Mouse (Mus musculus): ENCODE data around the gene Scn4a.
"Not testable (repeated sequence)": the region's sequence is repeated elsewhere in the genome, so short reads cannot be mapped to it uniquely, and the experiment has no call there.

Gene Scn4a

DNA sequence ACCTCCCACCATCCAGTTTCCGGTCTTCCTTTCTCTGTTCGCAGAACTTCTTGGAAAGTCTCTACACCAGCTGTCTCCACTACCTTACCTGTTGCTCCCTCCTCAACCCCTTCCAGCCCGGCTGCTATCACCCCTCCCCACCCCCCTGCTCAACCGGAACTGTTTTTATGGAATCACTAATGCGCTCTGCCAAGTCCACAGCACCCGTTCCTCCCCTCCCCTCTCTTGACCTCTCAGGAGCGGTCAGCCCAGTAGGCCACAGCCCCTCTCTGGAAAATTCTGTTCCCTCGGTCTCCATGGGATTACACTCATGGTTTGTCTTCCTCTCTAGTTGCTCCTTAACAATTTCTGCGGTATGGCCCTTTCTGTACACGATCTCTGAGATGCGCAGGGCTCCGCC is at the start of gene Scn4a:
TSS of gene Scn4a (minus strand) at position 101 of the 400 bp plus-strand sequence.
- no peak for DNase-seq (ENCODE audit: low read depth, low spot score)

DNA sequence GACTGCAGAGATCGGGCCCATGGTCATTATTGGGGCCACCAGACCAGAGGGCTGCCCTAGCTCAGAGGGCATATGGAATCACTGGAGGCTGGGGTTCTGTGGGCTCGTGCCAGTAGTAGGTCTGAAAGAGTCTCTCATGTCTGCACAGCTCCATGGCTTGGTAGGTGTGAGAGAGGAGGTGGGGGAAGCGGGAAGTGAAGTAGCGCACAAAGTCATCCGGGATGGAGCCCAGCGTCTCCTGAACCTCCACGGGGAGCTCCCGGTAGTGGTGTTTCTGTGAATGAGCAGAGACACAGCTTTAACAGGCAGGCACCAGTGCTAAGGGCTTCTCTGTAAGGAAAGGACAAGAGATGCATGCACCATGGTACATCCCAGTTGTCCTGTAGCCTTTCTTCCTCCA is 45.4 kb upstream of the Scn4a start:
- no peak for DNase-seq (ENCODE audit: low read depth, low spot score)

DNA sequence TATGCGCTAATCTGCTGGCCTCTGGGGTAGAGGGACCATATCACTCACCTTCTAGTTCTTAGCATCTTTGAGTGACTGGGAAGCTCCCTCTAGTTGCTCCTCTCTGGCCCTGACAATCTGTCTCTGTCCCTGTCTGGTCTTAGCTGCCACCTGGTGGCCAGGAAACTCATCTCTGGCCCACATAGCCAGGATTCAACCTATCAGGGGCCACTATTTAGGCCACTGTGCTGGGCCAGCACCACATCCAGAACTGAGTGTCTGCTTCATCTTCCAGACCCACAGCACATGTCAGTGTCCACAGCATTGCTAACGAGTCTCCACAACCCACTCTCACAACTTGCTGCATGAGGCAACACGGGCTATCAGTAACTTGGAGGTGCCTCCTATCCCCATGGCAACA is 44.6 kb upstream of the Scn4a start:
- DNase-seq (ENCODE audit: low read depth, low spot score) = no peak

DNA sequence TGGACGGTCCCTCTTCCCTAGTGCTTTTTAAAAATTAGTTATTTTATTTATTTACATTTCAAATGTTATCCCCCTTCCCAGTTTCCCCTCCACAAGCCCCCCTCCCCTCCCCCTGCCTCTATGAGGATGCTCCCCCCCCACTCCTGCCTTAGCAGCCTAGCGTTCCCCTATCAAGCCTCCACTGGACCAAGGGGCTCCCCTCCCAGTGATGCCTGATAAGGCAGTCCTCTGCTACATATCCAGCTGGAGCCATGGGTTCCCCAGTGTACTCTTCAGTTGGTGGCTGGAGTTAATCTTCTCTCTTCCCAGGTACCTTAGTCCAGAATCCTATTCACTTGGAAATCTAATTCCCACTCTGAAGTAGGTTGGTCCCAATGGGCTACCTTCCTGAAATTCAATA is 41.0 kb upstream of the Scn4a start:
- not testable (repeated sequence) for DNase-seq (ENCODE audit: low read depth, low spot score)

DNA sequence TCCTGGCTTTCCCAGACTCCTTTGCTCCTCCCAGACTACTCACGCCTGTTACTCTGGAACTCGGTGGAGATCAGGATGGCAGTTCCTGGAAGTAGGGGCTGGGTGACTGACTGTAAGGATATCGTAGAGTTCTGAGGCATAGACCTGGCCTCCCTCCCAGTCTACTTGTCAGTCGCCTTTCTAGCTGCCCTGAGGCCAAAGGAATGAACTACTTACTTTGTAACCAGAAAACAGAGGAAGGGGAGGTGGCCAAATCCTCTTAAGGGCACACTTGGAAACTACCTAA is 40.2 kb upstream of the Scn4a start:
- DNase-seq (ENCODE audit: low read depth, low spot score) = no peak

DNA sequence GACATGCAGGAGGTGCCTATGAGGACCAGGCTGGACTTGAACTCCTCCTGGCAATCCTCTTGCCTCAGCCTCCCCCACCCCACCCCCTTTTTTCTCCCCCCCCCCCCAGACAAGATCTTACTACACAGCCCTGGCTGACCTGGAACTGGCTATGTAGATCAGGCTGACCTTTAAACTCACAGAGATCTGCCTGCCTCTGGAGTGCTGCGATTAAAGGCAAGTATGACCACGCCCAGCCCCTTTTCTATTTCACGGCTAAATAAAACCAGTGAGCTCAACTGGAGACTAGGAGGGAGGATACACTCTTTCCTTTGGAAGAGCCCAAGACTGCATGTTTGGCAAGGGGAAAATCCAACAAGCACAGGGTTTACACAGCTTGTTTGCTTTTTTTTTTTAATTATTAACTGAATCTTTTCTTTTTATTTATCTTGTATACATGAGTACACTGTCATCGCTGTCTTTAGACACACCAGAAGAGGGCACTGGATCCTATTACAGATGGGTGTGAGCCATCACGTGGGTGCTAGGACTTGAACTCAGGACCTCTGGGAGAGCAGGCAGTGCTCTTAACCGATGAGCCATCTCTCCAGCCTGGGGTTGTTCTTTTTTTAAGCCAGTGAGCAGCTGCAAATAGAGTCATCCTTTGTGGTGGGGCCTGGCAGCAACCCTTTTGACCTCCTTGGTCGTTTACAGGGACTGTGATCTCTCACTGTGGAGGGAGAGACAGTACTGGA is 39.7 kb upstream of the Scn4a start:
- no peak for DNase-seq (ENCODE audit: low read depth, low spot score)

DNA sequence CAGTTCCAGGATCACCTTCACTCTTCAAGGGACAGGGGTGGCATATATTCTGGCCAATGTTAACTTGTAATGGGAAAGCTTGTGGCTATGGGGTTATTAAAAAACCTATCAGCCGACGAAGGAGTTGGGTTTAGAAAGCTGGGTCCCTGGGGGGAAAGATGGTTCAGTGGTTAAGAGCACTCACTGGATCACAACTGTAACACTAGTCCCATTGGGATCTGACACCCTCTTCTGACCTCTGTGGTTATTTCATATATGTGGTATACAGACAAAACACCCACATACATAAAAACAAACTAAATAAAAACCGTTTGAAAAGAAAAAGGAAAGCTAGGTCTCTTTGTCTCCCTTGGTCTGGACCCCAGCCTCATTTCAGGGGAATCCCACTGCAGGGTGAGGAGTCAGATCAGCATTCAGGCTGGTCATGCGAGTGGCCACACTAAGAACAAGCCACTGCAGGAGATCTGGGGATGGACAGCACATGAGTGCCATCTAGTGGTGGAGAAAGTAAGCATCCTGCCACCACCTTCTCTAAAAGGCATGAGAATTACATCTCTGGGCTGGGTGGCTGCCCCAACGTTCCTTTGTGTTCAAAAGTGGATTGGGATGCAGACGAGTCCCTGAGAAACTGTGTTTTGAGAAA is 38.6 kb upstream of the Scn4a start:
- DNase-seq (ENCODE audit: low read depth, low spot score) = peak; percentile 47

DNA sequence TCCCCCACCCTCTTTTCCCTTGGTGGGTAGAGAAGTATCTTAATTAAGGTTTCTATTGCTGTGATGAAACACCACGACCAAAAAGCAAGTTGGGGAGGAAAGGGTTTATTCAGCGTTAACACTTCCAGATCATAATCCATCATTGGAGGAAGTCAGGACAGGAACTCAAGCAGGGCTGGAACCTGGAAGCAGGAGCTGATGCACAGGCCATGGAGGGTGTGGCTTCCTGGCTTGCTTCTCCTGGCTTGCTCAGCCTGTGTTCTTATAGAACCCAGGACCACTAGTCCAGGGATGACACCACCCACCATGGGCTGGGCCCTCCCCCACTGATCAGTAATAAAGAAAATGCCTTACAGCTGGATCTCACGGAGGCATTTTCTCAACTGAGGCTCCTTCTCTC is 37.7 kb upstream of the Scn4a start:
- no peak for DNase-seq (ENCODE audit: low read depth, low spot score)

DNA sequence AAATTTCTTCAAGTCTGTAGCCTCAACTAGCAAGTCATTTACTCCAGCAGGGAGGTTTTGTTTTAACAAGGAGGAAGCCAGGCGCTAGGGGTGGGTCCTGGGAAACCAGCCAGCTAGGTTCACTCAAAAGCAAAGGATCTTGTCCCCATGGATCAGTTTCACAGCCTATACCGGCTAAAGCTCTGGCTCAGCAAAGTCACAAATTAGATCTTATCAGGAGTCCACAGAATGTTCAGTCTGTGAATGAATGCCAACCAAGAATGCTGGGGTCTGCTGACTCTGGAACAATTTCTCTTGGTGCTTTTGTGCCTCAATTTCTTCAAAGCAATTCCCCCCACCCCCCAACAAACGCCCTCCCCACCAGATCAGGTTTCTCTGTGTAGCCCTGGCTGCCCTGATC is 36.5 kb upstream of the Scn4a start:
- no peak for DNase-seq (ENCODE audit: low read depth, low spot score)

DNA sequence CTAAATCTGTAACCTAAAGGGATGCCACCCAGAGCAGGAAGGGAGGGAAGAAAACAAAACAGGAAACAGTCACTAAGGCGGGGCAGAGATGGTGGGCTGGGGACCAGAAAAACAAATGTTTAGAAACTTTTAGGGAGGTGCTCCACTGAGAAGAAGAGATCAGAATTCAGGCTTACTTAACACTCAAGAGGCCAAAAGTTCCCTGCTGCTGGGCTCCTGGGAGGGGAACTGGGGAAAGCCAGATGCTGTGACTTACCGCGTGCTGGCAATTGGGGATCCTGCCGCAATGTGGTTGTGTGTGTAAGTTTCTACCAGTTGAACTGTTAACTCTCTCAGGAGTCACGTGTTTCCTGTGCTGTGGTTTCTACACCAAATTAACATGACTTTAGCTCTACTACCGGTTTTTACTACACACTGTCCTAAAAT is 34.7 kb upstream of the Scn4a start, which contains the start of gene Icam2:
TSS of gene Icam2 (minus strand) at position 285 of the 426 bp plus-strand sequence.
- DNase-seq (ENCODE audit: low read depth, low spot score) = no peak

DNA sequence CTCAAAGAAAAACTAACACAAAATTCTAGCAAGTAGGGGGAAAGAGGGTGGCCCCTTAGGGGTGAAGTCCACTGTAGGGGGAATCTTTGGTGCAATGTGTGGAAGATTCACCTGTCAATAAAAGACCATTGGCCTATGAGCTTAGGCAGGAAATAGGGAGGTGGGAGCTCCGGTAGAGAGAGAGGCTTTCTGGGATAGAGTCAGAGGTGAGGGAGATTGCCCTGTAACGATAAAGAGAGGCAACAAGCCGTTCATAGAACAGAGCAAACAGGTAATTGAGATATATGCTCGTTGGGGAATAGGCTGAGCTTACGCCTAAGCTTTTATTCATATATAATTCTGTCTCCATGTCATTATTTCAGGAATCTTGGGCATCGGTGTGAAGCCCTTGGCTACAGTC is 33.9 kb upstream of the Scn4a start:
- DNase-seq (ENCODE audit: low read depth, low spot score) = no peak

DNA sequence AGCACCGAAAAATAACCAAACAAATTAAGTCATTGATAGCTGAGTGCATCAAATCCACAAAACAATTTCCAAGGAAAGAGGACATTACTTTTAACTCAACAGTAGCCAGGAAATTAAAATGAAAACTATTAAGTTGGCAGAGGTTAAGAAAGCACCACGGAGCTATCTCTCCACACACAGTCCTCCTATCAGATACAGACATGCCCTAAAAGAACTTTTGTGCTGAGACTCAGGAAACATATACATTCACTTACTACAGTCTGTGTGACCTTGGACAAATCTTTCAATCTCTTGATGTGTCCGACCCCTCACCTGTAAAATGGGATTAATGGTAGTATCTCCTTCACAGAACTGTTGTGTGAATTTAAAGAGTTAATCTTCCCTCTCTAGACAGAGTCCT is 33.3 kb upstream of the Scn4a start:
- DNase-seq (ENCODE audit: low read depth, low spot score) = no peak

DNA sequence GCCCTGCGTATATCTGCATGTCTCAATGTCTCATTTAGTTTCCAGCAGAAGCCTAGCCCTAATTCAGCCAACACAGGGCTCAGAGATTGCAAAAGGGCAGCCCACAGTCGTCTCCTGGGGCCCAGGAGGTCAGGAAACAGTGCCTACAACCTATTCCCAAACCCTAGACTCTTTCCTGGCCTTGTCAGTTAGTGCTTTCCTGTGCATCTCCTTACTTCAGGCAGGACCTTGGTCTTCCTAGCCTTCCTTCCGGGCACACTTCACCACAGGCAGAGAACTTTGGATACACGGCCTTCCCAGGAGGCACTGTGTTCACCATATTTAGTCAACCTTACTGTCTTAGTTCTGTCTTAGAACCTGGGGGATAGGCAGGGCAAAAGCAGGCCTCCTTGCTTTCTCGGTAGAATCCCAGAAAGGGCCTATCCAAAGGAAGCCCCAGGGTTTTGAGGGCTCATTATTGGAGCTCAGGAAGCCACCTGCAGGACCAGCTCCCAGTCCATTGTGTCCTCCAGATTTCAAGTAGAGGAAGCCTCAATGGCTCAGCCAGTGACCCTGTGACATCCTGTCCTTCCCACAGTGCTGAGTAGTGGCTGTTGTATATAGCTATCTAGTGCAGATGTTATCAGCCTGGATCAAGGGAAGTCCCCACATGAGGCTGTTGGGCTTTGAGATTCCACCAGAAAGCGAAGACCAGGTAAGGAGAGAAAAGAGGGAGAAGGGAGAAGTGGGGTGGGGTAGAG is 30.1 kb upstream of the Scn4a start:
- no peak for DNase-seq (ENCODE audit: low read depth, low spot score)

DNA sequence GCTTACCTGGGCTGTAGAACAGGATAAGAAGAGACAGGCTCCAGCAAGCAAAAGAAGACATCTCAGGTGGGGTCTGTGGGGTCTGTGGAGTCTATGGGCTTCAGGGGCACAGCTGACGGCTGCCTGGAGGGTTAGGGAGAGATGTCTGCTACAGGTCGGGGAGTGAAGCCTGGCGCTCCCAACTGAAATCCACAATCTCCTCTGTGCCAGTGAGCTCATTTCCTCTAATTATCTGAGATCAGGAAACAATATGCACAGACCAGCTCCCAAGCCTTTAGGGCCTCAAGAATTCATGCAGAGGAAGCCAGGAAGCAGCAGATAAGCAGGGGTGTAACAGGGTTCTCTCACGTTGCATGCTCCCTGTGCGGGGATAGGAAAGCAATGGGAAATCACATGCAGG is 29.3 kb upstream of the Scn4a start:
- no peak for DNase-seq (ENCODE audit: low read depth, low spot score)

DNA sequence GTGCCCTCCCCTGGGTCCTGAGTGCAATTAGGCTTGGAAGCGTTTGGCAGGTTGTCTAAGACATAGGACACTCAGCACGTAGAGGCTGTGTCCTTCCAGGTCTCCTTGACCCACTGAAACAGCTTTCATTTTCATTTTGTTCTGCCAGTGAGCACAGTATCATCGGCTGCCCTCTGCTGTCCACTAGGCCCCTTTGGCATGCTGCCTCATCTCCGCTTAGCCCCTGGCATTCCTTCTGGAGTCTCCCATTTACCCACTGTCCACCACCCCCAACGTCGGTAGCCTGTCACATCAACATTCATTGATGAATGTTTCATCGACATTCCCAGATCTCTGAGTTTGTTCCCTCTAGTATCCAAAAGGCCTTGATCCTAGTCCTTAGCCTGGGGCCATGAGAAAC is 28.8 kb upstream of the Scn4a start:
- DNase-seq (ENCODE audit: low read depth, low spot score) = no peak

DNA sequence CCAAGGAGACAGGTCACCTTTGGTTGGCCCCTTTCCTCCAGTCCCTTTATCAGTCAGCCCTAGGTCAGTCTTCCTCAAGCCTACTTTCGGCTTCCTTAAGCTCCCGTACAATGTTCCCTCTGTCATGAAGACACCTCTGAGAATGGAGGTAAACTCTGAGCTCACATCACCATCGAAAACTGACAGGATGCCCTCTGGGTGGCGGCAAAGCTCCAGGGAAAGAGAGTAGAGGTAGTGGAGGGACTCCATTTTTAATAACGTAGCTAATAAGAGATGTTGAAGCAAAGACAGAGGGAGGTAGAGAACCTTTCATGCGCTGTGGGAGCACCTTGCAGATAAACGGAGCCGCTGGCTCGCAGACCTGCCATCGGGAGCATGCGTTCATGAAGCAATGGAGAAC is 27.9 kb upstream of the Scn4a start:
- DNase-seq (ENCODE audit: low read depth, low spot score) = no peak

DNA sequence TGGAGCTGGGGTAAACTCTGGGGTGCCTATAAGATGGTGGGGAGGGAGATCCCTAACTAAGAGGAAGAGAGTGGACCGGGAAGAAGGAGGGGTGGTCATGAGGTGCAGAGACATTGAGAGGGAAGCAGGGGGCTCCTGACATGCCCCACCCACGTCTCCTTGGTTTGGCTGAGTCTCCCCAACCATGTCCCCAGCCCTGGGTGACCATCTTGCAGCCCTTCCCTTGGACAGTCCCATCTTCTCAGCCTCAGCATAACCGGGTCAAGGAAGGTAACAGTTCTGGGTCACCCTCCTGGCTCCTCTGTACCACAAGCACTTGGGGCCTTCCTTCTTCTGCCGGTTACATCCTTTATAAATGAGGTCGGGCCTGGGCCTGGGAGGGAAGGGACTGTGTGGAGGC is 21.9 kb upstream of the Scn4a start:
- DNase-seq (ENCODE audit: low read depth, low spot score) = no peak

DNA sequence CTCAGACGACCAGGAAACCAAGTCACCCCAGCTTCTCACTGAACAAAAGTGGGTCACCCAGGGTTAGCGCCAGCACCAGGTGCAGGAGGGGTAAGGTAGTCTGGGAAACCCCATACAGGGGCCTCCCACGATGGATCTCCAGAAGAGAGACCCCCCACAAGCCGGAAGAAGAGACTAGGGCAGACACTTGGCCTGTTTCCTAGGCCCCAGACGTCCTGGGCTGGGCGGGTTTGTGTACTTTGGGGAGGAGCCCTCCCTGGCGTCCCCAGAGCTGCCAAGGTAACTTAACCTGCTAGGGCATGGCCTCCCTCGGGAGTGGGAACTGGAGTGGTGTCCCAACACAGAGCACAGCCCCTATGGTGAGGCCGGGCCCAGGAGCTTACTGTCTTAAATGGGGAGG is 21.5 kb upstream of the Scn4a start:
- DNase-seq (ENCODE audit: low read depth, low spot score) = no peak

DNA sequence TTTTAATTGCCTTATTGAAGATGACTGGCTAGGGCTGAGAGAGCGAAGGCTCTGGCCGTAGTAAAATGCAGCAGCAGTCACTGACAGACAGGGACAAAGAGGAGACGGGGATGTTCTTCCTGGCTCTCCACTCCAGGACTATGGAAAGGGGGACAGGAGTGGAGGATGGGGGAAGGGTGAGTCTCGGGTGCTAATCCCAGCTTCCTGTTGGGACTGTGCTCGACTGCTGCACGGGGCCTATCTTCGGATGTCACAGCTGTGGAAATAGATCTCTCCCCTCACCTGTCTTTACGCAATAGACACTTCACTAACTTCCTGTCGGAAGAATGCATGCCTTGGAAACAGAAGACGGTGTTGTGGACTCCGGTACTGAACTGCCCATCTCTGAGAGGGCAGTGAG is 20.9 kb upstream of the Scn4a start:
- no peak for DNase-seq (ENCODE audit: low read depth, low spot score)

DNA sequence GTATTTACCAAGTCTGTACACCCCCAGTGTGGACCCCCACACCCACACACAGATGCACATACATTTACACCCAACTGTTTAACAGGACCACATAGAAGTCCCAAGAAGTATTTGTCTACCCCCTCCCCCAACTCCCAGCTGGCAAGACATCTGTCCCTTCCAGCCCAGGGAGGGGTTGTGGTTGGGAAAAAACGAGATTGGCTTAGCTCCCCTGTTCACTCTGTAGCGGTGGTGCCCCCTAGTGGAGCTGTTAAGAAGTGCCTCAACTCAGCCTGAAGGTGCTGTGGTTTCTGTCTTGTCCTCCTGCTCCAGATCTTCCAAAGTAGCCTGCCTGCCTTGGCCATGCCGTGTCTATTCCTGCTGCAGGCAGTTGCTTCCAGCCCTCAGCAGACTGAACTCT is 13.2 kb upstream of the Scn4a start:
- DNase-seq (ENCODE audit: low read depth, low spot score) = peak; percentile 31

DNA sequence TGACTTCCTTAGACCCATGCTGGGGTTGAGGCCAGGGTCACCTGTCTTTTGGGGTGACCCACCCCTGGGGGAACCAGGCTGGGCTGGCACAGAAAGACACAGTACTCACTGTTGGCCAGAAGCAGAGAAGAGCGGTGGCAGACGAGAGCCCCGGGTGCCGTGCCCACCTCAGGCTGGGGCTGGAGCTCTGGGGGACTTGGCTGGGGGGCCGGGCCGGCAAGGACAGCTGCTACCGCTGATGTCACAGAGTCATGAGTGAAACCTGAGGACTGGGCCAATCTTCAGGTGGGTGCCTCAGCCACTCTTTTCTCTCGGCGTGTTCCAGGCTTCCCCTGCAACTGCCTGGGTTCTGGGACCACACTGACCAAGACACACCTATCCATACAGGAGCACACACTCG is 12.3 kb upstream of the Scn4a start, which contains the start of gene Prr29:
TSS of gene Prr29 (plus strand) at position 107 of the 400 bp plus-strand sequence.
- DNase-seq (ENCODE audit: low read depth, low spot score) = no peak

DNA sequence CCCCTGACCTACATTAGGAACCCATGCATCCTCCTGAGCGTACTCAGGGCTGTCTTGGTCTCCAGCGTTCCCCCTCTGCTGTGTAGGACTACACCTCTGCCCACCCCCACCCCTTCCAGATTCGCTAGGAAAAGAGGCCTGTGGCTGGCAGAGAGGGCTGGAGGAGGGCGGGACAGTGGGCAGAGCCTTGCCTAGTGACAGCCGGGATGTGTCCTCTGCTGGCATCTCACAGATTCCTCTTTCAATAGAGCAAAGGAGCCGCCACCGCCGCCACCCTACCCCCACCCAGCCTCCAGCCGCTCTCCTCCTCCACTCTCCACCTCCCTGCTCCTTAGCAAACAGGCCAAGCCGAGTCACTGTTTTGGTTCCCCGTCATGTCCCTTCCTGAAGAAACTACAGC is 11.6 kb upstream of the Scn4a start:
- peak; percentile 4 for DNase-seq (ENCODE audit: low read depth, low spot score)

DNA sequence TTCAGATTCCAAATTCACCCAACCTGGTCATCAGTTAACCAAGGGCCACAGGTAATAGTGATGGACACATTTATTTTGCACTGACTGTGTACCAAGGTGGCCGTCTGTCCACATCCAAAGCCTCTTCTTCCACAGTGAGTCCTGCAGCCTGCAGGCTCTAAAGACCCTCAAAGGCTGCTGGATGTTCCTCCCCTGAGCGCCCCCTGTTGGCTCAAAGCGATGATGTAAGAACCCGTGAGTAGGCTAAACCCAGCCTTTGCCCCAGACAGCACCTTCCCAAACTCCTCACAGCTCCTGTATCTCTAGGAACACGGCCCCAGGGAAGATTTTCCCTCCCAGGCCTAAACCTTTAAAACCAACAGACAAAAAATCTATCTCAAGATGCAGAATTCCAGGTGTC is 6.3 kb upstream of the Scn4a start:
- no peak for DNase-seq (ENCODE audit: low read depth, low spot score)
